Mouse (Mus musculus) layer of hippocampus, adult 6 months (tissue): Measurements from ENCODE around the gene Olfr329-ps. TPM values are rescaled to one million over a fixed set of nuclear protein-coding genes. Genes with fewer than 3 reads are reported as not detected.

Experiments used
- long read RNA-seq, 2 experiments: library from polyadenylated mRNA; unstranded; transcript quantifications; one replicate each; pipeline ENCODE4 v2.0.0; 2019 to 2020
- polyA plus RNA-seq: library from polyadenylated mRNA; unstranded; fragments of <200 nt; fragmentation: Nextera tagmentation; gene quantifications from 2 replicates; pipeline ENCODE4 v1.2.3, GENCODE M21; 2021

Olfr329-ps gene
- not detected in 2 replicates for polyA plus RNA-seq
- long read RNA-seq, experiment 1, result 0 reads
- long read RNA-seq, experiment 2, result 0 reads

GRCm38 (mm10) chr11:58546322-58546721 lies at the start of gene Olfr329-ps:
Olfr329-ps (minus strand) TSS chr11:58546422.

GRCm38 (mm10) chr11:58594814-58595213 lies 48.6 kb upstream of the Olfr329-ps start, which contains the start of gene Olfr324:
Olfr324 (plus strand) TSS chr11:58595114.

GRCm38 (mm10) chr11:58577430-58577829 lies 31.2 kb upstream of the Olfr329-ps start, which contains the start of gene Olfr325:
Olfr325 (plus strand) TSS chr11:58577730.

GRCm38 (mm10) chr11:58570405-58570804 lies 24.2 kb upstream of the Olfr329-ps start, which contains the start of gene Olfr224:
Olfr224 (minus strand) TSS chr11:58570553.

GRCm38 (mm10) chr11:58555536-58555935 lies 9.3 kb upstream of the Olfr329-ps start, which contains the start of gene Olfr328:
Olfr328 (minus strand) TSS chr11:58555636.

GRCm38 (mm10) chr11:58534736-58535135 lies 11.5 kb downstream of the Olfr329-ps start, which contains the start of gene Olfr330:
Olfr330 (minus strand) TSS chr11:58534836.

GRCm38 (mm10) chr11:58502472-58502871 lies 43.8 kb downstream of the Olfr329-ps start, which contains the start of gene Olfr331:
Olfr331 (minus strand) TSS chr11:58502572.

GRCm38 (mm10) chr11:58492455-58492854 lies 53.8 kb downstream of the Olfr329-ps start, which contains the start of gene Olfr332:
Olfr332 (minus strand) TSS chr11:58492555.

Other genes with a start within 250 kb of the Olfr329-ps start
- 4.4 and 6.1 TPM in 2 replicates for gene Zfp692, start 239.4 kb downstream of the Olfr329-ps start, polyA plus RNA-seq
- gene Zfp672, start 216.1 kb downstream of the Olfr329-ps start, polyA plus RNA-seq, result 30.0 and 30.5 TPM in 2 replicates
- 15.5 and 17.7 TPM in 2 replicates for gene Sh3bp5l, start 215.7 kb downstream of the Olfr329-ps start, polyA plus RNA-seq
- gene Lypd8, start 167.4 kb downstream of the Olfr329-ps start, polyA plus RNA-seq, result 0.18 TPM in 1 of 2 replicates, not detected in the other
- not detected in 2 replicates for gene 1810065E05Rik, start 125.3 kb downstream of the Olfr329-ps start, polyA plus RNA-seq
- not detected in 2 replicates for gene Gm12253, start 113.9 kb downstream of the Olfr329-ps start, polyA plus RNA-seq
- not detected in 2 replicates for gene Lypd9, start 93.5 kb downstream of the Olfr329-ps start, polyA plus RNA-seq
- not detected in 2 replicates for gene Olfr30, start 84.2 kb downstream of the Olfr329-ps start, polyA plus RNA-seq
- gene Olfr332, start 53.9 kb downstream of the Olfr329-ps start, polyA plus RNA-seq, result not detected in 2 replicates
- gene Olfr331, start 43.9 kb downstream of the Olfr329-ps start, polyA plus RNA-seq, result not detected in 2 replicates
- gene Olfr330, start 11.6 kb downstream of the Olfr329-ps start, polyA plus RNA-seq, result not detected in 2 replicates
- not detected in 2 replicates for gene Olfr328, start 9.2 kb upstream of the Olfr329-ps start, polyA plus RNA-seq
- gene Olfr224, start 24.1 kb upstream of the Olfr329-ps start, polyA plus RNA-seq, result not detected in 2 replicates
- gene Olfr325, start 31.3 kb upstream of the Olfr329-ps start, polyA plus RNA-seq, result not detected in 2 replicates
- not detected in 2 replicates for gene Olfr324, start 48.7 kb upstream of the Olfr329-ps start, polyA plus RNA-seq
- gene 2210407C18Rik, start 69.7 kb upstream of the Olfr329-ps start, polyA plus RNA-seq, result not detected in 2 replicates
- gene Olfr323, start 84.1 kb upstream of the Olfr329-ps start, polyA plus RNA-seq, result not detected in 2 replicates
- gene Trim58, start 94.0 kb upstream of the Olfr329-ps start, polyA plus RNA-seq, result not detected in 2 replicates
- gene Olfr322, start 112.4 kb upstream of the Olfr329-ps start, polyA plus RNA-seq, result not detected in 2 replicates
- not detected in 2 replicates for gene Olfr320, start 134.7 kb upstream of the Olfr329-ps start, polyA plus RNA-seq
- not detected in 2 replicates for gene Olfr319, start 152.7 kb upstream of the Olfr329-ps start, polyA plus RNA-seq
- not detected in 2 replicates for gene Olfr318, start 177.6 kb upstream of the Olfr329-ps start, polyA plus RNA-seq
- gene Olfr317, start 192.8 kb upstream of the Olfr329-ps start, polyA plus RNA-seq, result 0.09 and 0.13 TPM in 2 replicates
- gene Olfr316, start 206.3 kb upstream of the Olfr329-ps start, polyA plus RNA-seq, result 0.67 and 0.89 TPM in 2 replicates
- not detected in 2 replicates for gene Olfr315, start 226.8 kb upstream of the Olfr329-ps start, polyA plus RNA-seq
- not detected in 2 replicates for gene Olfr314, start 236.5 kb upstream of the Olfr329-ps start, polyA plus RNA-seq